Mouse (Mus musculus) inflammation-experienced regulatory T-cells (primary cell): ENCODE data around the gene Rnaset2b. TPM values are rescaled to one million over a fixed set of nuclear protein-coding genes. Genes with fewer than 3 reads are reported as not detected.

ENCODE experiments used
- polyA plus RNA-seq, 2 experiments: library from polyadenylated mRNA; unstranded; fragments of 100-300 nt; shearing (Covaris generic); gene quantifications; one replicate each; pipeline ENCODE4 v1.2.1; 2017

Rnaset2b gene
- 1,000 to 10,000 TPM in 1 of 2 experiments, 100 to 1,000 TPM in 1; 841 to 1,313 TPM for polyA plus RNA-seq

DNA sequence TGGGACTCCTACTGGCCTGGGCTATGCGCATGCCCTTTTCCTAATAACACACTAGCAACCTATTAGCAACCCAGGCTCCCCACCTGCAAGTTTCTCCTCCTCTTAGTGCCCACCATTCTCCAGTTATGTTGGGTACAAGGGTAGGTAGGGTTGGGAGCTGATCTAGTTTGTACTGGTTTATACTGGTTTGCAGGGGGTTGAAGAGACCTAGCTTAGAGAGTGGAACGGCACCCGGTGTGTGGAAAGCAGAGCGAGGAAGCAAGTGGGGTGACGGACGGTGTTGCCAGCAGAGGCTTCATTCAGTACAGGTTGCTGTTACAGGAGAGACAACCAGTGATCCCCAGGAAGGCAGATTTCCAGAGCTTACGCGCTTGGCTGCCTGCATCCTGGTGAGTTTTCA is at the start of gene Rnaset2b:
Gene Rnaset2b, plus strand, starts transcription at position 301 of the 400 bp plus-strand sequence.

DNA sequence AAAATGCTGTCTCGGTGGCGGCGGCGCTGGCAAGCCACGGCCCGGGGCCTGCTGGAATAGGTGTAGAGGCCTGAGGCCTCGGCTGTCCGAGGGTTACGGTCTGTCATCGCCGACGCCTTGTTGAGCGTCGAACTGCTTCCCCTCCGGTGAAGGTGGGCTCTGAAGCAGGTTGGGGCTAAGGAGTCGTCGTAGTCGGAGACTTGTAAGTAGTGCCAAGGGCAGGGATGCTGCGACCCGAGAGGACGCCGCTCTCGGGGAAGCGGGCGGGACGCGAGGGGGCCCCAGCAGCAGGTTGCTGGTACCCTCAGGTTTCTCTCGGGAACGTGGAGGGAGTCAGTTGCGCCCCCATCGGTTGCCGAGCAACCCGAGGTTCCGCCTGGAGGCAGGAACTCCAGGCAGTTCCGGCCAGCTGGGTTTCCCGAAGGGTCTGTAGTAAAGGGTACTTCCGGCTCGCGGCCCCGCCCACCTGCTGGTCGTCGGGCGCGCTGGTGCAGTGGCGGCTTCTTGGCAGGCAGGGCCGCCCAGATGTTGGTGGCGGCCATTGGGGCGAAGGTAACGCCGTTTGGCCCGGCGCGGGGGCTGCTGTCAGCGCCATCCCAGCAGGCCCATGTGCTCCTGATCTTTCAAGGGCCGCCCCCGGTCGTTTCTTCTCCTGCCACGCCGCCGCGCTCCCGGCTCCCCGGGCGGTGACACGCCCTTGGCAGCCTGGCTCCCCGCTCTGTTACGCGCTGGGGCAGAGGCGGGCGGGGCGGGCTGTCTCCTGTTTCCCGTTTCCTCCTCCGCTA is 22.3 kb upstream of the Rnaset2b start, which contains the start of gene Rsph3b:
Gene Rsph3b, minus strand, starts transcription at position 699 of the 785 bp plus-strand sequence.

DNA sequence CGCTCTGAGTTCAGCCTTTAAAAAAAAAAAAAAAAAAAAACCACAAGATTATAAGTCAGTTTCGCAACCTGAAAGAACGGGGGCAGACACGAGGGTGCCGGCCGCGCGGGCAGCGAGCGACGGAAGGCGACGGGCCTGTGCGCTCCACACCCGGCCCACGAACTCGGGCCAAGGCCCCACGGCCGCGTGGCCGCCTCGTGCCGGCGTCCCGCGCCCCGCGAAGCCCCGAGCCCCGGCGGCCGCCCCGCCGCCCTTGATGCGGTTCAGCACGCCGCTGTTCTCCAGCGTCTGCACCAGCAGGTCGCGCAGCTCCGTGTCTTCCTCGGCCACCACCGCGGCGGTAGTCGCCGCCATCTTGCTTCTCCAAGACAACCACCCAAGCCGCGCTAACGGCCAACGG is 9.7 kb upstream of the Rnaset2b start, which contains the start of gene Tagap1:
Gene Tagap1, minus strand, starts transcription at position 381 of the 400 bp plus-strand sequence.

DNA sequence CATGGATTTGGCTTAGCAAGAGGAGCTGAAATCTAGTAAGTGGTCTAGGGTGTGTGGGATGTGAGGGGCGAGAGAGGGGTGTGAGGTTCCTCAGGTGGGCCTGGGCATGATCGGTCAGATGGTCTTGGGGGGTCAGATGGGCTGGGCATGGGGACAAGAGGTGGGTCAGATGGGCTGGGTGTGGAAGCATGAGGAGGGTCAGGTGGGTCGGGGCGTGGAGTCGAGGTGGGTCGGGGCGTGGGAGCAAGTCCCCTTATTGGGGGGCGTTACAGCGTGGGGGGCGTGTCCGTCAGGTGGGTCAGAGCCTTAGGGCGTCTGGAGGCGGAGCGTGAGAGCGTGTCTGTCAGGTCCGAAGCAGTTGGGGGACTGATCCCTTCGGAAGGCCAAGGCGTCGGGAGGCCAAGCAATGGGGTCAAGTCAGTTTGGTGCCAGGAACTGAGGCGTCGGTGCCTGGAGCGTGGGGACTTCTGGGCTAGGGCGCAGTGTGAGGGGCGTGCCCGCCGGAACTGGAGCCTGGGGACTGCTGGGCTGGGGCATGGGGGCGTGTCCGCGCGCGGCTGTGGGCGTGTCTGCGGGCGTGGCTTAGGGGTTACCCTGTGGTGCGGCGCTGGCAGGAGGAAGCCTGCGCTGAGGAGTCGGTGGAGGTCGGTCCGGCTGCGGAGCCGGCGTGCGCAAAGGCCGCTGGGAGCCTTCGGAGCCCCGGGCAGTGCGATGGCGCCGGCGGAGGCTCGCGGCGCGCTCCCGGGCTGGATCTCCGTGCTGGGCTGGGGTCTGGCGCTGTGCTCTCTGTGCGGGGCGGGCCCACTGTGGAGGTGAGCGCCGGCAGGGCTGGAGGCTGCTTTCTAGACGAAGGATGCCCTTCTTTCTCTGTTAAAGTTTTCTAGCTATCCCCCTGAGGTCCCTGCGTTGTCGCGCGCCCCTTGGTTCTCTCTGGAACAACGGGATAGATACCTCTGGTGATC is 8.1 kb downstream of the Rnaset2b start, which contains the start of gene Gm49721:
Gene Gm49721, plus strand, starts transcription at position 618 of the 962 bp plus-strand sequence.

DNA sequence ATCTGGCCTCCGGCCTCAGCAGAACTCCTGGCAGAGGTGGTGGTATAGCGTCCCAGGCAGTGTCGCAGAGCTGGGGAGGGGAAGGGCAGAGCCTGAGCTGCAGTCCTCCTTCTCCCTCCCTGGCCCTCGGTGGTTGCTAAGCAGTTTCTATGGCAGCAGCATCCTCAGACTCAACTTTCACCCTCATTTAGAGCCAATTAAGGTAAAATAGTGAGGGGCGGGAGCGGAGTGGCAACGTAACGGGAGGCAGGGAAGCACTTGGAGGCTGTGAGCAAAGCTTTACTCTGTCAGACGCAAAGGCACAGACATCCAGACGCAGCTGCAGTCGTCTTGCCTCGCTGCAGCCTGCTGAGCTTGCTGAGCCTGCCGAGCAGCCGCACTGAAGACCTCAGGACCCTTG is 54.8 kb downstream of the Rnaset2b start, which contains the start of gene Gm1604a:
Gene Gm1604a, plus strand, starts transcription at position 312 of the 400 bp plus-strand sequence.

Other genes starting within 250 kb of the Rnaset2b start
- gene Ezr, start 187.8 kb upstream of the Rnaset2b start, polyA plus RNA-seq = 100 to 1,000 TPM; 254 to 374 TPM
- 10 to 100 TPM; 37.3 to 37.9 TPM for gene Rsph3b, start 22.0 kb upstream of the Rnaset2b start, polyA plus RNA-seq
- gene Tagap1, start 9.5 kb upstream of the Rnaset2b start, polyA plus RNA-seq = 10 to 100 TPM; 59.6 to 62.8 TPM
- gene Gm49721, start 8.3 kb downstream of the Rnaset2b start, polyA plus RNA-seq = 1 to 10 TPM in 1 of 2 experiments, under 1 TPM in 1; 0.28 to 2.8 TPM
- under 1 TPM in 1 of 2 experiments, not detected in 1; 0.60 TPM for gene Gm1604a, start 54.9 kb downstream of the Rnaset2b start, polyA plus RNA-seq
- gene Rps6ka2, start 199.5 kb downstream of the Rnaset2b start, polyA plus RNA-seq = 1 to 10 TPM; 2.8 to 7.2 TPM